Mouse (Mus musculus) cerebellum, adult (tissue): ENCODE data around the gene Tbkbp1.

Source experiments
- ATAC-seq: cut with Nextera tagmentation; 2 replicates; pipeline ENCODE4 v1.9.2; 2017; ENCODE audit warnings: mild to moderate bottlenecking, moderate library complexity, mixed read lengths; ENCODE audit not compliant: insufficient number of reproducible peaks, low FRiP score, low TSS enrichment

The Tbkbp1 gene

GRCm38 (mm10) chr11:97130318-97130717 lies 21.0 kb downstream of the Tbkbp1 start:
- no peak for ATAC-seq

GRCm38 (mm10) chr11:97128956-97129355 lies 22.3 kb downstream of the Tbkbp1 start:
- ATAC-seq: no peak

- no peak for ATAC-seq
Observed at GRCm38 (mm10) chr11:97127470-97128223, 23.6 kb downstream of the Tbkbp1 start.

DNA sequence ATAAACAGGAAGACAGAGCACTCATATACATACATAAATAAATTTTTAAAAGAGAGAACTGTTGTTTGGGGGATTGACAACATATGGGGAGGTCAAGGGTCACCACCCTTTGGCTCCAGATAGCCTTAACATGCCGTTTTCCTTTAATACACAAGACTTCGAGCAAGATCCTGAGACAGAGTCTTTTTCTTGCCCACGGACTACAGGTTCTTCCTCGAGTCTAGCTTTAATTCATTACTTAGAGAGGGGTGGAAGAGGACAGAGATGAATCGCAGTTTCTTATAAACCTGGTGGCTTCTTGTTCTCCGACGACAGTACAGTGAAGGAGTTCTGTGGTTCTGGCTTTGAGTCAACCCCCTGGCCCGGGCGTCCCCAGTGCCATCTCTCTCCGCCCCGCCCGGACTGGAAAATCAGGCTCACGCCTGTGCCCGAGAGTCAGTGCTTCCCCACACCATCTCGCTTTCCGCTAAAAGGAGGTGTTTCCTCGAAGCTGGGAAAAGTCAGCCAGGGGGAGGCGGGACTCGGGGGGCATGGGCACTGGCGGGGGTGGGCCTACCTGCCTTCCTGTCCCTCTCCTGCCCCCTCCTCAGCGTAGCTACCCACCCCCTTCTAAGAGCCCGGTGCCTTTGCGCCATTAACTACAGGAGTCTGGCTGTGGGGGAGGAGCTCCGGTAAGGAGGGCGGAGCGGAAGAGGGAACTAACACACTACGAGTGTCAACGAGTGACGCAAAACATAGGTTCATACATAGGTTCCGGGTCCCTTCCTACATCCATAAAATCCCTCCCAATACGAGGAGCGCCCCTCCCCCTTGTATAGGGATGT lies 24.4 kb downstream of the Tbkbp1 start:
- ATAC-seq: no peak

GRCm38 (mm10) chr11:97124266-97125036 lies 26.8 kb downstream of the Tbkbp1 start:
- no peak for ATAC-seq

DNA sequence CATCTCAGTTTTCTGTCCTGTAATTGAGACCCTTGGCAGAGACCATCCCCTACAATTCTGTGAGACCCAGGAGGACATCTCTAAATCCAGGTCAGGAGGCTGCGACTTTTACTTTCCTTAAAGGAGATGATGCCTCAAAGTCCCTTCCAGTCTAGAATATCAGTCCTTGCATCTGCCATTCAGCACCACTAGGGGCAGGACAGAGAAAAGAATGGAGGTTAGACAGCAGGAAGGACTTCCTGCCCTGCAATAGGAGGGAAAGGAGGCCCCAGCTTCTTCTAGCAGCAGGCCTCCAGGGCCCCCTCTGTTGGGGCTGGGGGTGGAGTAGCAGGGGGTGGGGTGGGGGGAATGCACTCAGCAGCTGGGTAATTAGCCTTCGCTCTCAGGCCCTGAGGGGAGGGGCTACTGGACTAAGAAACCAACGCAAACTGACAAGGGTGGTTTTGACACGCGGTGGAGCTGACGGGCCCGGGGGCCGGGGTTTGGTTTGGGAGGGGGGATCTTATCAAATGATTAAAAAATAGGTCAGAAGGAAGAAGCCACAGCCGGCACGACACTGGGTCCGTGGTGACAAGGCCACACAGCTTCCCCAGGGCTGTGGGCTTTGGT lies 27.9 kb downstream of the Tbkbp1 start:
- ATAC-seq: no peak

GRCm38 (mm10) chr11:97120641-97121040 lies 30.7 kb downstream of the Tbkbp1 start:
- ATAC-seq: no peak

DNA sequence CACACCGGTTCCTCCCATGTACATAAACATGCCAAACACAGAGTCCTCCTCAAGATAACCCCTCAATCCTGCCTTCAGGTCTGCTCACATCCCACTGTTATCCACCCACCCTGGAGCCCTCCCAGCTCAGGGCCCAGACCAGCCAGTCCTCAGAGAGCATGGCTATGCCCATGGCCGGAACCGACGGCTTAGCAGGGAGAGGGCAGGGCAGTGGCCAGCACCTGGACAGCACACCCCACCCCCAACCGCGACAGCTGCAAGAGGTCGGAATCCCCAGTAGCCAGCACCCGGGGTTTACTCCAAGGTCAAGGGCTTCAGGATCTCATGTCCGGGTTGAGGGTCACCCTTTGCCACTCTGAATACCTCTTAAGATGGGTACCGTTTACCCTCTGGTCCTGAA lies 31.1 kb downstream of the Tbkbp1 start:
- ATAC-seq: no peak

DNA sequence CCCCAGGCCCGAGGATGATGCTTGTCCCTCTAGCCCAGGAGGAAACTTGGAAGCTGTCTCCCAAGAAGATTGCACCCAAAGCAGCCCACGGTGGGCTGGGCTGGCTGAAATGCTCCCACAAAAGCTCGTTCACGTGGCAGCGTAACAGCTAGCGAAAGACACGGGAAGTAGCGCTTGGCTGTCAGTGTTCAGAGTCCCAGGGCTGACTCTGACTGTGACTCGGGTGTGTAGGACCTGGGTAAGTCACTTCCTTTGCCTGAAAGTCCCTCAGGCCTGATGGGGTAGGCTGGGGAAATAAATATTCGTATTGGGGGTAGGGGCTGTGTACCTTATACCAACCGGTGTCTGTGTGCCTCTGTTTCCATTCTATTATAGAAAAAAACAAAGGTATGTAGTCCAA lies 35.5 kb downstream of the Tbkbp1 start:
- no peak for ATAC-seq

GRCm38 (mm10) chr11:97114671-97115601 lies 36.4 kb downstream of the Tbkbp1 start, which contains the start of gene Tbx21:
Gene Tbx21 (minus strand): TSS chr11:97115331.
- ATAC-seq: no peak

- no peak for ATAC-seq
Observed at GRCm38 (mm10) chr11:97112519-97113125, 38.7 kb downstream of the Tbkbp1 start.

DNA sequence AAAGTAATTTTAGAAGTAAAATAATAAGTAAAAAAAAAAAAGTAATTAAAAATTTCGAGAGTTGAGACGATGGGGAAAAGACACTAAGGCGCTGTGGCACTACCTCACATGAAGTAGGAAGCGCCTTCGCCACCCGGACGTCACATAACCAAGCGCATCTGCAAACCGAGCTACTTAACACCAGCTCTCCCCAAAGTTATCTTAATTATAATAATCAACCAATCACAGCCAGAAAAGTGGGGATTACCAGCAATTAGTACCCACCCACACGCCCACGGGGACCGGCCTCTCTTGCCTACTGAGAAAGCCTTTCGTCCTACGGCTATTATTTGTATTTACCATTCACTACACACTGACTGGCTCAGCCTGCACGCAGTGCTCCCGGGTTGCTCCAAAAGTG lies 42.3 kb downstream of the Tbkbp1 start:
- ATAC-seq: no peak

DNA sequence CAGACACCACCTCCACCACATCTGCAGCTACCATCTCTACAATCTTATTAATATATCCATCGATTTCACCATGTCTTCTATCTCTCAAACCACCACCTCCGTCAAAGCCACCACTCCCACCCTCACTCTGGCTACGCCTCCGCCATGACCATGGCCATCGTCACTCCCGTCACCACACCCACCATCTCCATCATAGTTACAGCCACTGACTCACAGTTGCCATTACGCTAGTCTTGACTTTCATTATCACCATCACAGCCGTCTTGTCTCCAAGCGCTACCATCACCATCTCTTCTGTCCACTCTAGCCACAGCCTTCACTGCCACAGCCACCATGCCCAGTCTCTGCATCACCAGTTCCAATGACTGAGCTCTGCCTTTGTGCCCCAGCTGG lies 47.2 kb downstream of the Tbkbp1 start:
- no peak for ATAC-seq

- no peak for ATAC-seq
Observed at GRCm38 (mm10) chr11:97103163-97104090, 47.9 kb downstream of the Tbkbp1 start.

DNA sequence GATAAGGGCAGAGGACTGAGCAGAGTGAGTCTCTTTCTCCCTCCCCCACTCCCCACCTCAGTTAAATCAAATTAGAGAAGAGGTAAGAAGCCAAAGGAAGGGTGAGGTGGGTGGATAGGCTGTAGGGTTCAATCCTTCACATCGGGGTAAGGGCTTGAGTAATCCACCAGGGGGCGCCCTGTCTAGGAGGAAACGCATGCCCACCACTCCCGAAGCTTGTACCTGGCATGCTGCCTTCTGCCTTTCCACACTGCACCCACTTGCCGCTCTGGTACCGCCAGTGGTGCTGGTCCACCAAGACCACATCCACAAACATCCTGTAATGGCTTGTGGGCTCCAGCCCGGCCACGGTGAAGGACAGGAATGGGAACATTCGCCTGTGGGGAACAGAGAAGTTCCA lies 49.6 kb downstream of the Tbkbp1 start:
- peak; percentile 49; the same call in 1 of the 2 replicates for ATAC-seq

DNA sequence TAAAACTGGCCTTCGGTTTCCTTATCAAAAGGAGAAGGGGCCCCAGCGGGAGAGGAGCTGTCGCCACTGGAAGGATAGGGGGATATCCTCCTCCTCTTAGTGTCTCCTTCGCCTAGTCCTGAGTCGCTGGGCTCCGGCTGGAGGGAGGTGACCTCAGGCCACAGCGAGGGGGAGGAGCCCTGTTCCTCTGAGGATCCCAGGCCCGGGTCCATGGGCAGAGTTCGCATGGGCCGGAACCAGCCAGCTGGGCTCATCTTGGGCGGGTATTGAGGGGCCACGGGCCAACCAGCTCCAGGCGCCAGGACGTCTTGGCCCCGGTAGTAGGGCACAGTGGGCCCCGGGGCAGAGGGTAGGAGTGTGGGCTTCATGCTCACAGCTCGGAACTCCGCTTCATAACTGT lies 52.5 kb downstream of the Tbkbp1 start:
- ATAC-seq: no peak; the same call in 1 of the 2 replicates

DNA sequence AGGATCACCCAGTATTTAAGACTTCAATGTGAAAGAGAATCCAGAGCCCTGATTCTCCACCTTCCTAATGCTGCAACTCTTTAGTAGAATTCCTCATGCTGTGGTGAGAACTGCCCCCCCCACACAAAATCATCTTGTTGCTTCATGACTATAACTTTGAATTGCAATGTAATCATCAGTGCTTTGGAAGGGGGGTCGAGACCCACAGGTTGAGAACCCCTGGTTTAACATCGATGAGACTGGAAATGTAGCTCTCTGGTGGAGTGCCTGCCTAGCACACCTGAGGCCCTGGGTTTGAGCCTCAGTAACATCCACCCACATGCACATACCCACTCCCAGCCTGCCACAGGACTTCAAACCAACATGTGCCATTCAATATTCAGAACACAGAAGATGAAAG lies 56.7 kb downstream of the Tbkbp1 start:
- no peak for ATAC-seq

DNA sequence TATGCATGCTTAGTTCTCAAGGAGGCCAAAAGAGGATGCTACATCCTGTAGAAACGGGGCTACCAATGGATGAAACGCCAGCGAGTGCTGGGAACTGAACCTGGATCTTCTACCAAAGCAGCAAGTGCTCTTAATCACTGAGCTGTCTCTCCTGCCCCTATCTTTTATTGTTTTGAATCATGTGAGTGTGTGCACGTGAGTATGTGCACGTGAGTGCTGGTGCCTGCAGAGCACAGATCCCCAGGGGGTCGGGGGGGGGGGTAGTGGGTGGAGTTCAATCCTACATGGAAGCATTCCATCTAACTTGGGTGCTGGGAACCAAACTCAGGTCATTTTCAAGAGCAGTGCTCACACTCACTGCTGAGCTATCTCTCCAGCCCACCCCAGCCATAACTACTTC lies 64.9 kb downstream of the Tbkbp1 start:
- no peak for ATAC-seq
